Mouse (Mus musculus) kidney, adult 18-20 months (tissue): ENCODE results near the gene Igsf23.
"Not testable (repeated sequence)": the region's sequence is repeated elsewhere in the genome, so short reads cannot be mapped to it uniquely, and the experiment has no call there.

Source experiments
- DNase-seq: peaks from one replicate; pipeline ENCODE4 v3.0.0; 2021

The Igsf23 gene

GRCm38 (mm10) chr7:19950589-19950988 lies at the start of gene Igsf23:
Igsf23 (minus strand) TSS chr7:19950756.
- DNase-seq, result no peak

- not testable (repeated sequence) for DNase-seq
Observed at GRCm38 (mm10) chr7:19996721-19997120, 46.2 kb upstream of the Igsf23 start.

DNA sequence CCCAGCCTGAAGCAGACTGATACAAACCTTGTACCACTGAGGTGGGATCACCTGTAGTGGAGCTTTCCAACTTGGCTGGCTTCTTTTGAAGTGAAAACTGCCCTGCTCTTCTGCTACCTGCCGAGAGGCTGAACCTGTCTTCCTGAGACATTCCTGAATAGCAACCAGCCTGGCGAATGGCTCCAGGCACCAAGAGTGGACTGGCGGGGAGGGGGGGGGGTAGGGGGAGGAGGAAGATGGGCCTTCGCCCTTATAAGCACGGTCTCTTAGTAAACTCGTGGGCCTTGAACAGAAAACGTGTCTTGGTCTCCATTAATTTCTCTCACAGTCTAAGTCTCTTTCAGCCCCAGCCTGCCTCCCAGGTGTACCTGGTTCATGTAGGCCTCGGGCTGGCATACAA lies 40.6 kb upstream of the Igsf23 start, which contains the start of gene Nlrp9b:
TSS of gene Nlrp9b (plus strand) at position 301 of the 400 bp plus-strand sequence.
- DNase-seq, result not testable (repeated sequence)

GRCm38 (mm10) chr7:19971516-19971915 lies 21.0 kb upstream of the Igsf23 start:
- DNase-seq, result no peak

DNA sequence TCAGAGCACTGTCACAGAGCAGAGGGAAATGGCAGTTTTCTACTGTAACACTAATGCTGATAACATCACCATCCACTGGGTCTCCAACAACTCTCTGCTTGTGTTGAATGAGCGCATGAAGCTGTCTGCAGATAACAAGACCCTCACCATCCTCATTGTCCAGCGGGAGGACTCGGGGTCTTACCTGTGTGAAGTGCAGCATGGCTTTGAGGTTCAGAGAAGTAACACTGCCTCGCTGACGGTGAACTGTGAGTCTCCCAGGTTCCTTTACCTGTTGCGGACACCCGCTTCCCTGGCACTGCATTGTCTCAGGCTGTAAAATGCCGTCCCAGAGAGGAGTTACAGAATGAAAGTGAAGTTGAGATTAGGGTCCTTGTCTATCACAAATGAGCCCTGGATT lies 19.6 kb upstream of the Igsf23 start:
- DNase-seq, result no peak

- no peak for DNase-seq
Observed at GRCm38 (mm10) chr7:19969541-19970090, 19.1 kb upstream of the Igsf23 start.

GRCm38 (mm10) chr7:19969106-19969505 lies 18.6 kb upstream of the Igsf23 start:
- no peak for DNase-seq

GRCm38 (mm10) chr7:19964985-19965579 lies 14.5 kb upstream of the Igsf23 start, which contains the start of gene Ceacam20:
Ceacam20 (plus strand) TSS chr7:19965412.
- DNase-seq, result peak; percentile 25

GRCm38 (mm10) chr7:19962423-19962822 lies 11.9 kb upstream of the Igsf23 start:
- DNase-seq, result no peak

- DNase-seq, result peak; percentile 93
Observed at GRCm38 (mm10) chr7:19956341-19956781, 5.8 kb upstream of the Igsf23 start.

GRCm38 (mm10) chr7:19955861-19956260 lies 5.3 kb upstream of the Igsf23 start:
- DNase-seq, result no peak

GRCm38 (mm10) chr7:19953054-19953453 lies 2.5 kb upstream of the Igsf23 start:
- no peak for DNase-seq

GRCm38 (mm10) chr7:19952320-19952986 lies 1.9 kb upstream of the Igsf23 start:
- DNase-seq, result peak; percentile 29

DNA sequence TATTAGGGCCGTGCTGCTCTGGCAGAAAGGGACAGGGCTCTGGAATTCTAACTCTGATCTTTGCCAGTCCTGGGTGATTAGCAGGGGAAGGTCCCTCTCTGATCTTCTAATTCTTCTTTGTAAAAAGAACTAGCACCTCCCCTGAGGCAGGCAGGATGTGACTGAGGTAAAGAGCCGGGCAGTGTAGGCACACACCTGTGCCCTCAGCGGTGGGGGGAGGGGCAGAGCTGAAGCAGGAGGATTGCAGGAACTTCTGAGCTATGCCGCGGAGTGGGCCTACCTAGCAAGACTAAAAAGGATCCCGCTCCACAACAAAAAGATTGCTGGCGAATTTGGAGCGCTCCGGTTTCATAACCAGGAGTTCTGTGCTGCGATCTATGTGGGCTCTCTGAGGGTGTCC lies 560 bp downstream of the Igsf23 start:
- DNase-seq, result no peak

GRCm38 (mm10) chr7:19948956-19949355 lies 1.6 kb downstream of the Igsf23 start:
- DNase-seq, result no peak

DNA sequence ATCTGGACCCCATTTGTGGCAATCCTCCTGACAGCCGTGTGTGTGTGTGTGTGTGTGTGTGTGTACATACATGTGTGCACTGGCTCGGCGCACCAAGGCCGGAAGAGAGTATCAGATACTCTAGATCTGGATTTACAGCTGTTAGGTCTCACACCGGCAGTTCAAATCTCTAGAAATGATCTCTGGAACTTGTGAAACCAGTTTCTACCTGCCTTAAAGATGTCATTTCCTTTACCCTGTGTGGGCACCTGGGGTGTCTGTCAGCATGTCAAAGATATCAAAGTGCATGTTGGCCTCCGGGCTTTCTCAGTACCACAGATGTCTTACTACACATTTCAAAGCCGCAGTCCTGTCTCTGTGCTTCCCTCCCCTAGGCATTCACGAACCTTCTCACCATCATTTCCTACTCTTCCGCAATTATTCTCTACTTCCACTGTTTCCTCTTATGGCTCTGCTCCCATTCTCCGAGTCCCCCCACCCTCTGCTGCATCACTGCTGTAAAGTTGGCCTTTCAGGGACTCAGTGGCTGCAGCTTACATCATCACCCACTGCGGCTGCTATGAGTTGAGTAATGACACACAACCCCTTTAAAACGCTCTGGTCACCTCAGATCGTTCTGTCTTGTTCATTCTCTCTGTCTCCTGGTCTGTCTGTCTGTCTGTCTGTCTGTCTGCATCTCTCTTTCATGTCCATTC lies 4.6 kb downstream of the Igsf23 start:
- no peak for DNase-seq

DNA sequence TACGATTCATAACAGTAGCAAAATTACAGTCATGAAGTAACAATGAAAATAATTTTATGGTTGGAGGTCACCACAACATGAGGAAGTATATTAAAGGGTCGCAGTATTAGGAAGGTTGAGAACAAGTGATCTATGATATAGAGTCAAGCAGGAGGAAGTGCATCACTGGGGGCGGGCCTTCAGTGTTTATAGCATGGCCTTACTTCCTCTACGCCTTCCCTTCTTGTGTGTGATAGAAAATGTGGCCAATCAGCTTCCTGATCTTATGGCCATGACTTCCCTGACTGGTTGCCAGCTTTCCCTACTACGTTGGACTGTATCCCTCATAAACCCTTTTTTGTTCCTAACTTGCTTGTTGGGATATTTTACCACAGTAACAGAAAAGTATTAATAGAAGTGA lies 5.4 kb downstream of the Igsf23 start:
- no peak for DNase-seq

DNA sequence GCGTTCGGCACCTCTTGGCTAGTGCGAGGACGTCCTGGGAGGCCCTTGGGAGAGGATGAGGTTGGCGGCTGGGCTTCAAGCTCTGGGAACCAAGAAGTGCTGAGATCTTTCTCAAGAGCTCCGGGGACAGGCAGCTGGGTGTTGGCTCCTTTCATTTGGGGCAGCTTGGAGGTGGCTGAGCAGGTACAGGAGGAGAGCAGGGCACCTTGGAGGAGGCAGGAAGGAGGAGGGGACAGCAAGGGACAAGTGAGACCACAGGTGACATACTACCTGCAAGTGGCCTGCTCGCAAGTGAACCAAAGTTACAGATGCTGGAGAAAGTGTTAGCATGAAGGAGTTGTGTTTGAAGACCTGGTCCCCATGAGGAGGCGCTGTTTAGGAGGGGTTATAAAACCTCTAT lies 5.8 kb downstream of the Igsf23 start:
- no peak for DNase-seq

DNA sequence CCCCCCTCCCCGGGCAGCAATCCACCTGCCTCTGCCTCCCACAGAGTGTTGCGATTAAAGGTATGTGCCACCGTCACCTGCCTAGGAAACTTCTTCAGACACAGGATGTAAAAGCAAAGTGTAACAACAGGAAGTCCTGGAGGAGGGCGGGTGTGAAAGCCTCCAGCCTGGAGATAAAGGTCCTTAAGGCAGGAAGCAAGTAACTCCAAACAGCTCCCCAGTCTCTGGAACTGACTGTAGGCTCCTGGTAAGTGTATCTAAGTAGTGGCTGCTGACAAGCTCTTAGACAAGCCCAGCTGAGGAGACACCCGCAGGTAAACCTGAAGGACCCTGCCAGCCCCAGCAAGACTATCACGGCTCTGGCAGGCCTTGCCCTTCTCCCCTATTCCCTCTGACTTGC lies 10.3 kb downstream of the Igsf23 start:
- DNase-seq, result peak; percentile 39

DNA sequence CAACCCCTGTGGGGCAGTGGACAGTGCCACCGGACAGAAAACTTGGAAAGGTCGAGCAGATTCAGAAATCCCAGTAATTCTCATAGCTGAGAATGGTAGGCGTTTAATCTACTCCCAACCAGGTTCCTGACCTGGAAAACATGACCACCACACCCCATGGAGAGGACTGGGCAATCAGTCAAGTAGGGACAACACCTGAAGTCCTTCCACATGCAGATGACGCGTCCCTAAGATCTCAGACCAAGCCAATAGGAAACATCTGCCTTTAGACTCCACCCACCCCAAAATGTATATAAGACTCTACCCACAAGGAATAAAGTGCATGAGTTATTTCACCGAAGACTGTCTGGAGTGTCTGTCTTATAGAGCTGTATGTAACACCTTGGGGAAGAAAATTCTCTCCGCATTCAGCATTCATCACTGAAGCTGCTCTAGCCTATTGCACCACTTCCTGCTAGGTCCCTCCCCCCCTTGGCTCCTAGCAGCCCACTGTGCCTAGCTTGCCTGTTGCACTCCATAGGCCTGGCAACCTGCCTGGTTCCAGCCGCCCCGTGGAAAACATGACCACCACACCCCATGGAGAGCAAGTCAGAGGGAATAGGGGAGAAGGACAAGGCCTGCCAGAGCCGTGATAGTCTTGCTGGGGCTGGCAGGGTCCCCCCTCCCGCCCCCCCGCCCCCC lies 10.9 kb downstream of the Igsf23 start:
- peak; percentile 78 for DNase-seq

DNA sequence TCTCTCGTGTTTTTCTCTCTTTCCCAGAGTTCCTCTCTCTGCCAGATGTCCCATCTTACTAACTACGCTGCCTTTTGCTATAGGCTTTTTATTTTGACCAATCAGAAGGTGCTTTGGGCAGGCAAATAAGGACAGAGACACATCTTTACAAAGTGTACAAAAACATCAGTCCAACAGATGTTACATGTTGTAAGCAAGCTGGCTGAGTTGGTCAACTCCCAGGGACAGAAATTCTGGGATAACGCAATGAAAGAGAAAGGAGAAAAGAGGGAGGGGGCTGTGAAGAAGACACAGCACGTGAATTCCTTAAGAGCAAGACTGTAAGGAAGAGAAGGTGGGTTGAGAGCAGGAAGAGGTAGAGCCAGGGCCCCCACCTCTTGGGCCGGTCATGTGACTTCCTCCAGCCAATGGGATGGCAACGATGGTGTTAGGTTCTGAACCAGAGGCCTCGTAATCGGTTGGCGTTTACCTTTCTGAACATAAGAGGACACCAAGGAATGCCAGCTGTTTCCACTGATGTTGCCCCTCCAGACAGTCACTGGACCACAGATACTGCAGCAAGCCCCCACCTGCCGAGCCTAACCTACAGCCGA lies 13.2 kb downstream of the Igsf23 start:
- DNase-seq, result no peak

DNA sequence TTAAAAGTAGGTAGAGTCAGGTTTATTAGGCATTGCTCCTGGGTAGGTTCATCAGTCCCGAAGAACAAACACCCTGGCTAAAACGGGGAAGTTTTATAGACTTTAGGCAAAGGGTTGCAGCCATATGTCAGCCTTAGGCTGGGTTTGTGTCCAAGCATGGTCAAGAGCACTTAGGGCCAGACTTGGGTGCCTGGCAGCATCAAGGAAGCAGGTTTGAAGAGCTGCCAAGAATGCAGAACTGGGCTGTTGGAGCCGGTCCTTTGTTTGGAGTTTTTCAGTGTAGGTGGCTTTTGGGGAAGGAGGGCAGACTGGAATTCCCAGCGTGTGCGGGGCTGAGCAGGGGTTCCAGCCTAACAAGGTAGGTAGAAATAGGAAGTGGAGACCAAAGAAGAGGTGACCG lies 14.6 kb downstream of the Igsf23 start:
- peak; percentile 37 for DNase-seq
